Mouse (Mus musculus) liver, embryonic 14.5 days (tissue): ENCODE measurements at regions not wholly inside any gene's neighbourhood (a gene's known extent, or its start where the extent isn't known, plus 50 kb on each side); places are given as distances from the start of the nearest gene placed in this dataset.

Experiments used
- CTCF ChIP-seq: IDR thresholded peaks from 2 replicates; pipeline ENCODE4 v1.5.1; 2016; ENCODE audit warnings: antibody characterized with exemption, low read depth, control low read depth
- EP300 ChIP-seq: IDR thresholded peaks from 2 replicates; pipeline ENCODE4 v1.6.1; 2016; ENCODE audit warnings: antibody characterized with exemption, low read depth

GRCm38 (mm10) chr3:66465371-66465770 lies 168.7 kb upstream of the Veph1 start:
- TF ChIP-seq CTCF = no peak
- no peak for TF ChIP-seq EP300
